Mouse (Mus musculus): ENCODE measurements around the gene Trove2. TPM values are rescaled to one million over a fixed set of nuclear protein-coding genes. Genes with fewer than 3 reads are reported as not detected.

The Trove2 gene
- total and polyA plus RNA-seq, 3 experiments, result 4.5 to 4.6 TPM; not detected in 1

GRCm38 (mm10) chr1:143764443-143764842, 12.4 kb downstream of the Trove2 start:
- peak; percentile 5 for TF ChIP-seq RAD21 (IDR thresholded peaks at IDR 0.05; ENCODE audit: low read depth, low read length)
- peak in 1 of 3 experiments; percentile 19; a peak in 1 of 6 replicates for TF ChIP-seq CTCF (IDR thresholded peaks at IDR 0.05 in 2 of 3, conservative IDR thresholded peaks at IDR 0.05 in 1 of 3; ENCODE audit: control insufficient read depth in 1 of 3, insufficient read depth in 1 of 3, low read depth in 2 of 3, low read length in 3 of 3, poor library complexity in 1 of 3, severe bottlenecking in 1 of 3)
- no peak for TF ChIP-seq CHD2 (IDR thresholded peaks at IDR 0.05; ENCODE audit: low read length)
- DNase-seq (ENCODE audit: low read depth, low spot score), result peak; percentile 36
- peaks cover 2% of the 10 kb centered on the region in 2 experiments; a peak in 3 of 4 replicates for H3K36me3 ChIP-seq (ENCODE audit: control insufficient read depth in 1 of 2, insufficient read depth in 2 of 2, low read length in 2 of 2)
- H3K9ac ChIP-seq (ENCODE audit: control insufficient read depth, low read depth, low read length, poor library complexity, severe bottlenecking), result no peak overlapping the region
- no peak overlapping the region for H3K4me3 ChIP-seq (ENCODE audit: control insufficient read depth in 1 of 2, insufficient read depth in 1 of 2, low read depth in 2 of 2, low read length in 2 of 2)
- H3K9me3 ChIP-seq (replicated peaks; ENCODE audit: insufficient read depth, low read length), result no peaks in the 10 kb centered on the region
- H3K4me1 ChIP-seq (ENCODE audit: control insufficient read depth in 1 of 2, insufficient read depth in 2 of 2, low read length in 2 of 2), result peaks cover 0 to 6% of the 10 kb centered on the region in 2 experiments; a peak in 2 of 4 replicates
- H3K27me3 ChIP-seq (ENCODE audit: control insufficient read depth in 1 of 2, insufficient read depth in 2 of 2, low read length in 2 of 2), result no peaks in the 10 kb centered on the region
- no peaks in the 10 kb centered on the region for H3K79me2 ChIP-seq (ENCODE audit: control insufficient read depth, insufficient read depth, low read length, poor library complexity)
- H3K27ac ChIP-seq (ENCODE audit: control insufficient read depth, low read depth, low read length), result no peak overlapping the region

GRCm38 (mm10) chr1:143762159-143762558, 14.7 kb downstream of the Trove2 start:
- Histone ChIP-seq H3K36me3 (ENCODE audit: control insufficient read depth in 1 of 2, insufficient read depth in 2 of 2, low read length in 2 of 2) (peaks cover 0 to 5% of the 10 kb centered on the region in 2 experiments; a peak in 2 of 4 replicates), H3K4me3 (ENCODE audit: control insufficient read depth in 1 of 2, insufficient read depth in 1 of 2, low read depth in 2 of 2, low read length in 2 of 2) (no peak overlapping the region), H3K9me3 (replicated peaks; ENCODE audit: insufficient read depth, low read length) (no peaks in the 10 kb centered on the region)

DNA sequence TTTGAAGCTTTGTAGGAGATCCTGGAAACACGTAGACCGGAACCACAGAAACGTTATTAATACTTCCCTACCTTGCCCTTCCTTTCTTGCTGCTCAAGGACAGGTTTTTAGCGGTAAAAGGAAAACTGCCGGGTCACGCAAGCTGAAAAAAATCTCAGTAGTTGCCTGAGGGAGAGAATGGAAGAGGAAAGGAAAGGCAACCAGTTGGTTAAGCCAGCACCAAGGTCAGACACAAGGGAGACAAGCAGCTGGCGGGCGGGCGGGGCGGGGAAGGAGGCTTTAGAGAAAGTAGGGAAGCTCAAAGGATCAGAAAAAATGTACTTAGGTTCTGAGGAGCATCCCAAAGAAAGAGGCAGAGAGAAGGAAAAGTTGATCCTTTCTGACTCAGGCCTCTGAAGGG, 31.0 kb downstream of the Trove2 start:
- H3K9ac ChIP-seq (ENCODE audit: control insufficient read depth, low read depth, low read length, poor library complexity, severe bottlenecking), result no peak overlapping the region
- no peaks in the 10 kb centered on the region for H3K27me3 ChIP-seq (ENCODE audit: control insufficient read depth in 1 of 2, insufficient read depth in 2 of 2, low read length in 2 of 2)
- no peaks in the 10 kb centered on the region; a peak in 1 of 4 replicates for H3K4me1 ChIP-seq (ENCODE audit: control insufficient read depth in 1 of 2, insufficient read depth in 2 of 2, low read length in 2 of 2)
- H3K4me3 ChIP-seq (ENCODE audit: control insufficient read depth in 1 of 2, insufficient read depth in 1 of 2, low read depth in 2 of 2, low read length in 2 of 2), result no peak overlapping the region
- TF ChIP-seq BHLHE40 (IDR thresholded peaks at IDR 0.05; ENCODE audit: borderline replicate concordance, low read depth, low read length) (no peak), POLR2AphosphoS5 (IDR thresholded peaks at IDR 0.05; ENCODE audit: borderline replicate concordance, low read depth, low read length) (no peak), USF1 (IDR thresholded peaks at IDR 0.05; ENCODE audit: low read depth, low read length) (no peak), TBP (IDR thresholded peaks at IDR 0.05; ENCODE audit: low read depth, low read length) (no peak), MEF2A (IDR thresholded peaks at IDR 0.05; ENCODE audit: extremely low read depth, insufficient replicate concordance, low read depth, low read length, poor library complexity, severe bottlenecking) (no peak), HCFC1 (IDR thresholded peaks at IDR 0.05; ENCODE audit: low read depth, low read length) (no peak), ELF1 (IDR thresholded peaks at IDR 0.05; ENCODE audit: low read depth, low read length) (no peak), MYC (IDR thresholded peaks at IDR 0.05; ENCODE audit: low read depth, low read length) (no peak), RCOR1 (IDR thresholded peaks at IDR 0.05; ENCODE audit: low read depth, low read length) (no peak)
- H3K9me3 ChIP-seq (replicated peaks; ENCODE audit: insufficient read depth, low read length), result no peaks in the 10 kb centered on the region
- no peaks in the 10 kb centered on the region for H3K79me2 ChIP-seq (ENCODE audit: control insufficient read depth, insufficient read depth, low read length, poor library complexity)
- H3K36me3 ChIP-seq (ENCODE audit: control insufficient read depth in 1 of 2, insufficient read depth in 2 of 2, low read length in 2 of 2), result peaks cover 0 to 7% of the 10 kb centered on the region in 2 experiments; a peak in 2 of 4 replicates
- DNase-seq (ENCODE audit: low read depth, low spot score), result no peak
- no peak overlapping the region for H3K27ac ChIP-seq (ENCODE audit: control insufficient read depth, low read depth, low read length)

More at GRCm38 (mm10) chr1:143762159-143762558, 14.7 kb downstream of the Trove2 start:
- Histone ChIP-seq H3K27ac (ENCODE audit: control insufficient read depth, low read depth, low read length) (no peak overlapping the region), H3K79me2 (ENCODE audit: control insufficient read depth, insufficient read depth, low read length, poor library complexity) (no peaks in the 10 kb centered on the region), H3K4me1 (ENCODE audit: control insufficient read depth in 1 of 2, insufficient read depth in 2 of 2, low read length in 2 of 2) (peaks cover 0 to 4% of the 10 kb centered on the region in 2 experiments; a peak in 1 of 4 replicates), H3K27me3 (ENCODE audit: control insufficient read depth in 1 of 2, insufficient read depth in 2 of 2, low read length in 2 of 2) (no peaks in the 10 kb centered on the region), H3K9ac (ENCODE audit: control insufficient read depth, low read depth, low read length, poor library complexity, severe bottlenecking) (no peak overlapping the region)
- DNase-seq (ENCODE audit: low read depth, low spot score), result no peak
- no peak for TF ChIP-seq CHD1 (IDR thresholded peaks at IDR 0.05; ENCODE audit: low read depth, low read length)
- TF ChIP-seq TBP (IDR thresholded peaks at IDR 0.05; ENCODE audit: low read depth, low read length), result no peak
- TF ChIP-seq NRF1 (IDR thresholded peaks at IDR 0.05; ENCODE audit: insufficient read depth, low read depth, low read length, poor library complexity, severe bottlenecking), result no peak
- TF ChIP-seq MYB (IDR thresholded peaks at IDR 0.05; ENCODE audit: low read depth, low read length), result no peak
- no peak for TF ChIP-seq MAX (IDR thresholded peaks at IDR 0.05; ENCODE audit: low read length)
- TF ChIP-seq RCOR1 (IDR thresholded peaks at IDR 0.05; ENCODE audit: low read depth, low read length), result no peak
- TF ChIP-seq ZMIZ1 (IDR thresholded peaks at IDR 0.05; ENCODE audit: low read depth, low read length), result no peak
- TF ChIP-seq ZKSCAN1 (IDR thresholded peaks at IDR 0.05; ENCODE audit: low read depth, low read length), result no peak
- no peak for TF ChIP-seq USF2 (IDR thresholded peaks at IDR 0.05; ENCODE audit: borderline replicate concordance in 1 of 2, insufficient read depth in 1 of 2, low read depth in 1 of 2, low read length in 2 of 2)
- no peak for TF ChIP-seq ZC3H11A (IDR thresholded peaks at IDR 0.05; ENCODE audit: low read depth, low read length)
- TF ChIP-seq E2F4 (IDR thresholded peaks at IDR 0.05; ENCODE audit: borderline replicate concordance, low read depth, low read length), result no peak
- TF ChIP-seq RAD21 (IDR thresholded peaks at IDR 0.05; ENCODE audit: low read depth, low read length), result no peak
- TF ChIP-seq ELF1 (IDR thresholded peaks at IDR 0.05; ENCODE audit: low read depth, low read length), result no peak
- no peak for TF ChIP-seq POLR2A (IDR thresholded peaks at IDR 0.05; ENCODE audit: control insufficient read depth in 1 of 2, insufficient read depth in 1 of 2, low read depth in 1 of 2, low read length in 2 of 2, poor library complexity in 1 of 2)
- no peak for TF ChIP-seq ZNF384 (IDR thresholded peaks at IDR 0.05; ENCODE audit: low read depth, low read length)
- TF ChIP-seq KAT2A (conservative IDR thresholded peaks at IDR 0.05; ENCODE audit: low read depth, low read length), result no peak
- TF ChIP-seq MXI1 (IDR thresholded peaks at IDR 0.05; ENCODE audit: low read depth, low read length), result no peak
- no peak for TF ChIP-seq SIN3A (IDR thresholded peaks at IDR 0.05; ENCODE audit: low read length)
- TF ChIP-seq GATA1 (IDR thresholded peaks at IDR 0.05; ENCODE audit: low read depth, low read length), result no peak
